Mouse (Mus musculus) brain, embryonic 14.5 days (tissue): ENCODE measurements around the gene Rgl1.

Experiments
- CTCF ChIP-seq: fragments of 200-500 bp; IDR thresholded peaks from 2 replicates; pipeline ENCODE4 v1.5.1; 2012; ENCODE audit warnings: inconsistent platforms, mild to moderate bottlenecking, moderate library complexity, borderline replicate concordance; ENCODE audit not compliant: insufficient read depth, insufficient read length; ENCODE audit errors: extremely low read depth
- POLR2A ChIP-seq: fragments of 200-500 bp; IDR thresholded peaks from 2 replicates; pipeline ENCODE4 v1.6.1; 2012; ENCODE audit warnings: mild to moderate bottlenecking, inconsistent platforms, borderline replicate concordance; ENCODE audit not compliant: poor library complexity, insufficient read depth, insufficient read length, severe bottlenecking; ENCODE audit errors: extremely low read depth

GRCm38 (mm10) chr1:152800633-152801176, 34.6 kb upstream of the Rgl1 start:
- TF ChIP-seq CTCF (no peak), POLR2A (no peak)
